Mouse (Mus musculus) C2C12 (cell line): ENCODE measurements around the gene Ddx21. TPM values are rescaled to one million over a fixed set of nuclear protein-coding genes. Genes with fewer than 3 reads are reported as not detected.
A peak's percentile ranks its signal among the peaks of the same experiment; 100 is the strongest.
"Not testable (repeated sequence)": the region's sequence is repeated elsewhere in the genome, so short reads cannot be mapped to it uniquely, and the experiment has no call there.

Experiments used
- H3K27me3 ChIP-seq: one replicate; pipeline ENCODE4 v1.6.1; 2011; ENCODE audit not compliant: control insufficient read depth, insufficient read depth, insufficient read length
- H3K36me3 ChIP-seq: one replicate; pipeline ENCODE4 v1.6.1; 2011; ENCODE audit not compliant: control insufficient read depth, insufficient read depth
- H3K4me3 ChIP-seq: one replicate; pipeline ENCODE4 v1.5.1; 2011; ENCODE audit warnings: mild to moderate bottlenecking, control low read depth; ENCODE audit not compliant: poor library complexity, insufficient read depth, severe bottlenecking
- H3K79me2 ChIP-seq: one replicate; pipeline ENCODE4 v1.6.1; 2011; ENCODE audit not compliant: control insufficient read depth, insufficient read depth
- H3K79me3 ChIP-seq: one replicate; pipeline ENCODE4 v1.6.1; 2011; ENCODE audit warnings: low read depth, control low read depth
- H3ac ChIP-seq: one replicate; pipeline ENCODE3; 2011; ENCODE audit warnings: low read depth; ENCODE audit not compliant: control insufficient read depth, insufficient read length
- CEBPB ChIP-seq: IDR thresholded peaks from one replicate; pipeline ENCODE4 v1.6.1; 2011; ENCODE audit warnings: low read depth, mild to moderate bottlenecking, control low read depth, moderate library complexity
- CTCF ChIP-seq: IDR thresholded peaks from one replicate; pipeline ENCODE4 v1.5.1; 2011; ENCODE audit not compliant: control insufficient read depth, insufficient read depth, insufficient read length
- FOSL1 ChIP-seq: IDR thresholded peaks from one replicate; pipeline ENCODE4 v1.8.0; 2011; ENCODE audit warnings: mild to moderate bottlenecking, low read length; ENCODE audit not compliant: poor library complexity, insufficient read depth, severe bottlenecking
- MAX ChIP-seq: IDR thresholded peaks from one replicate; pipeline ENCODE4 v1.6.1; 2011; ENCODE audit warnings: mild to moderate bottlenecking, control low read depth
- MYOD1 ChIP-seq: IDR thresholded peaks from one replicate; pipeline ENCODE4 v1.6.1; 2011; ENCODE audit warnings: low read depth; ENCODE audit not compliant: control insufficient read depth, insufficient read length
- MYOG ChIP-seq: IDR thresholded peaks from one replicate; pipeline ENCODE4 v1.6.1; 2011; ENCODE audit not compliant: control insufficient read depth, insufficient read length; ENCODE audit errors: extremely low read depth
- USF1 ChIP-seq: IDR thresholded peaks from one replicate; pipeline ENCODE4 v1.6.1; 2011; ENCODE audit warnings: low read depth, mild to moderate bottlenecking, control low read depth, moderate library complexity
- polyA plus RNA-seq: library from polyadenylated mRNA; unstranded; fragments of >200 nt; fragmentation: generic; extraction: Trizol; gene quantifications from one replicate; pipeline ENCODE4 v1.2.1, GENCODE M21; 2012; ENCODE audit warnings: missing spikeins

Ddx21 gene
- polyA plus RNA-seq, 1 experiment: 55.3 TPM

- peaks cover 21% of the 10 kb centered on the region for H3K79me3 ChIP-seq
- H3K79me2 ChIP-seq: peaks cover 73% of the 10 kb centered on the region
- H3K36me3 ChIP-seq: peaks cover 99% of the 10 kb centered on the region
- H3K4me3 ChIP-seq: no peak overlapping the region
- TF ChIP-seq CTCF (no peak), MAX (no peak), USF1 (no peak), MYOG (no peak), CEBPB (no peak), FOSL1 (no peak), MYOD1 (no peak)
- H3K27me3 ChIP-seq: no peaks in the 10 kb centered on the region
- H3ac ChIP-seq: no peak overlapping the region
Observed at GRCm38 (mm10) chr10:62588616-62589015, 13.5 kb downstream of the Ddx21 start.

GRCm38 (mm10) chr10:62583245-62583644 is 18.8 kb downstream of the Ddx21 start:
- H3K36me3 ChIP-seq: peaks cover 90% of the 10 kb centered on the region
- H3ac ChIP-seq: no peak overlapping the region
- no peaks in the 10 kb centered on the region for H3K27me3 ChIP-seq
- peaks cover 19% of the 10 kb centered on the region for H3K79me2 ChIP-seq
- TF ChIP-seq USF1 (no peak), MYOD1 (no peak), CEBPB (no peak)
- H3K4me3 ChIP-seq: no peak overlapping the region
- no peaks in the 10 kb centered on the region for H3K79me3 ChIP-seq

- H3K79me3 ChIP-seq: peaks cover 2% of the 10 kb centered on the region
- H3K4me3 ChIP-seq: no peak overlapping the region
- TF ChIP-seq CTCF: no peak
- no peak for TF ChIP-seq MAX
- TF ChIP-seq USF1: no peak
- TF ChIP-seq FOSL1: no peak
- no peak for TF ChIP-seq MYOD1
- TF ChIP-seq CEBPB: no peak
- no peak for TF ChIP-seq MYOG
- H3K36me3 ChIP-seq: peaks cover 84% of the 10 kb centered on the region
- H3K79me2 ChIP-seq: peaks cover 19% of the 10 kb centered on the region
- H3ac ChIP-seq: no peak overlapping the region
- H3K27me3 ChIP-seq: no peaks in the 10 kb centered on the region
Observed at GRCm38 (mm10) chr10:62582701-62583100, 19.4 kb downstream of the Ddx21 start.

- H3K4me3 ChIP-seq: no peak overlapping the region
- H3ac ChIP-seq: no peak overlapping the region
- peaks cover 21% of the 10 kb centered on the region for H3K79me2 ChIP-seq
- H3K27me3 ChIP-seq: no peaks in the 10 kb centered on the region
- H3K36me3 ChIP-seq: peaks cover 80% of the 10 kb centered on the region
- peaks cover 7% of the 10 kb centered on the region for H3K79me3 ChIP-seq
- no peak for TF ChIP-seq MYOG
- no peak for TF ChIP-seq CTCF
- TF ChIP-seq MYOD1: no peak
- TF ChIP-seq USF1: no peak
- TF ChIP-seq FOSL1: no peak
- no peak for TF ChIP-seq MAX
- TF ChIP-seq CEBPB: no peak
Observed at GRCm38 (mm10) chr10:62582263-62582662, 19.8 kb downstream of the Ddx21 start.

- not testable (repeated sequence) for H3K4me3 ChIP-seq, H3K27me3 ChIP-seq, H3ac ChIP-seq
- H3K79me3 ChIP-seq: peaks cover 16% of the 10 kb centered on the region
- peaks cover 30% of the 10 kb centered on the region for H3K79me2 ChIP-seq
- peaks cover 54% of the 10 kb centered on the region for H3K36me3 ChIP-seq
Observed at GRCm38 (mm10) chr10:62579129-62579528, 23.0 kb downstream of the Ddx21 start.

- TF ChIP-seq CEBPB (peak; percentile 83), CTCF (no peak), USF1 (no peak), FOSL1 (no peak), MYOD1 (no peak), MAX (no peak)
- Histone ChIP-seq H3ac (peak within 1 kb of the TSS; percentile 82), H3K27me3 (no peaks in the 10 kb centered on the region), H3K36me3 (peaks cover 50% of the 10 kb centered on the region), H3K4me3 (peak within 1 kb of the TSS; percentile 87), H3K79me2 (peaks cover 28% of the 10 kb centered on the region), H3K79me3 (peaks cover 16% of the 10 kb centered on the region)
Observed at GRCm38 (mm10) chr10:62578338-62579100, 23.6 kb downstream of the Ddx21 start, which contains the start of gene Kif1bp. Kif1bp (minus strand) TSS chr10:62578457.
